Mouse (Mus musculus): ENCODE measurements at regions not wholly inside any gene's neighbourhood (a gene's known extent, or its start where the extent isn't known, plus 50 kb on each side); places are given as distances from the start of the nearest gene placed in this dataset.

- DNase-seq: no peak
Measured at GRCm38 (mm10) chr15:62229491-62230283, 1306.9 kb upstream of the A1bg start.

DNA sequence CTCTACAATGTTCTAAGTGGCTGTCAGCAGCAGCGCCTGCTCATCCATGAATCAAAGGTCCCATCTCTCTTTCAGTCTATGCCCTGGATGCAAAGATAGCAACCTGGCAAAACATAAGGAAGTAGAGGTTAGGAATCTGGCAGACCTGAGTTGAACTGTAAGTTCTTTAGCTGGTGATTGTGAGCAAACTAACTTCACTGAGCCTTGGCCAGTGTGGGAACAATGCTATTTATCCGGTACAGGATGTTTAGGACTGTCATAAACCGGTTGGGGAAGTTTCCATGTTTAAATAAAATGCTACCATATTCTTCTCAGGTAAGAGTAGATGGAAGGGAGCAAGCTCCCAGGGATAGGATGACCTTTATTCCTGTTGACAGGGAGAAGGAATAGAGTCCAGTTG is 1306.2 kb upstream of the A1bg start:
- no peak for DNase-seq

GRCm38 (mm10) chr15:62224798-62225197 is 1302.0 kb upstream of the A1bg start:
- DNase-seq: no peak

DNA sequence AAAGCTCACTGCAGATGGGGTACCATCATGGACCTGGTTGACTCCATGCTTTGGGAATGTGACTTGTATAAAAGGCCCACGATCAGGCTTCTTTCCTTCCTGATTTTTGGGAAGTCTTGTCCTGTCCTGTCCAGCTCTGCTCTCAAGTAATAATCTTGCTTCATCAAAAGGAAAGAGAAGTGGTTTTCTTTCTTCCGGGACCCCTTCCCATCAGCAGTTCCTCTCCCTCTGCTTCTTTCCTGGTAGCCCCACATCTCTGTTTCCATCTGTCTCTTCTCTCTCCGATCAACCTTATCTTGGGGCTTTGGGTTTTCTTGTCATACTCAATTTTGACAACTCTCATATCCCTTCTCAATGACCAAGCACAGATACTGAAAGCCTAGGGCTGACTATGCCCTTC is 1301.4 kb upstream of the A1bg start:
- no peak for DNase-seq

- DNase-seq: no peak
Measured at GRCm38 (mm10) chr15:62223156-62223840, 1300.5 kb upstream of the A1bg start.

DNA sequence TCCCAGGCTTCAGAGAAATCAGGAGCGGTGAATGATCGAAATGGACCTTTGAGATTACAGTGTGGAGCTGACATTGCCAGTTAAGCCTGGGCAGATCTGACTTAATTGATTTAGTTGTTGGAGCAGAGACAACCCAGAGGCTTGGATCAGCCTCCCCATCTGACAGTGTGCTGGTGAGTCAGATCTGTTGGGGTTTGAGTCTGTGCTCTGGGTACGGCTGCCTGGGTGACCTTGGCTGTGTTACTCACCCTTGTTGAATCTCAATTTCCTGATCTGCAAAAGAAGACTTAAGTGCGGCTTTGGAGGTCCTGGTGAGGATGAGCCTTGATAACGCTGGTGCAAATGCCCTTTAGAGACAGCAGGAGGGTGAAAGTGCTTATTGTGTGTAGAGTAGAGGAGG is 1299.9 kb upstream of the A1bg start:
- no peak for DNase-seq

GRCm38 (mm10) chr15:62222201-62222600 is 1299.4 kb upstream of the A1bg start:
- DNase-seq: no peak

DNA sequence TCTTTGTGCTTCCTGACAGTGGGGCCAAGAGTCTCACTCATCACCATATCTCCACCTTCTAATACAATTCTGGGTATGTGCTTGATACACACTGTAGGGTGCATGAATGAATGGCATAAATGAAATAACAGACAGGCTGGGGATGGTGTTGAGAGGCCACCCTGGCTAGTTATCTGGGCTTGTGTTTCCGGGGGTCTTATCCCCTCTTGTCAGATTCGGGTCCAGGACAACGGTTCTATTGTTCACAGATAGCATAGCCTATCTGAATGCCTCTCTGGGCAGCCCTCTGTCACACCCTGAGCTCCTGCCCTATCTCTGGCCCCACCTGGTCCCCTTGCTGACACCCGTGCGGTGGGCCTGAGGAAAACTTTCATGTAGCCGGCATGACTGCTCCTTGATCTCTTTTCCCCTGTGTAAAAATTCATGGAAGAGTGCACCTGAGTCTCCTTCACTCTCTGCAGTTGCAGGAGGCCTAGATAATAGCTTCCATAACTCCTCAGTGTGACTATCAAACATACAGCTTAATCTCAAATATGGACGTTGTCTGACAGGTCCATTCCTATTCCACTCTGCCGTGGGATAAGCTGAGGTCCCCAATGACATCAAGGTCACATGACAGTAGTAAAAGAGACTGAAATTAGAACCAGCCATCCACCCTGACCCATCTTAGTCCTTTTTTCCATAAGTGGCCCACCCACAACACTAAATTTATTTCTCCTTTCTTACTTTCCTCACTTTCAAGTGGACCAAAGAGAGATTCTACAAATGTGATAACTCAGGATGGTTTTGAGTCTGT is 1298.4 kb upstream of the A1bg start:
- DNase-seq: no peak

- DNase-seq: no peak
Measured at GRCm38 (mm10) chr15:62220620-62221019, 1297.8 kb upstream of the A1bg start.

DNA sequence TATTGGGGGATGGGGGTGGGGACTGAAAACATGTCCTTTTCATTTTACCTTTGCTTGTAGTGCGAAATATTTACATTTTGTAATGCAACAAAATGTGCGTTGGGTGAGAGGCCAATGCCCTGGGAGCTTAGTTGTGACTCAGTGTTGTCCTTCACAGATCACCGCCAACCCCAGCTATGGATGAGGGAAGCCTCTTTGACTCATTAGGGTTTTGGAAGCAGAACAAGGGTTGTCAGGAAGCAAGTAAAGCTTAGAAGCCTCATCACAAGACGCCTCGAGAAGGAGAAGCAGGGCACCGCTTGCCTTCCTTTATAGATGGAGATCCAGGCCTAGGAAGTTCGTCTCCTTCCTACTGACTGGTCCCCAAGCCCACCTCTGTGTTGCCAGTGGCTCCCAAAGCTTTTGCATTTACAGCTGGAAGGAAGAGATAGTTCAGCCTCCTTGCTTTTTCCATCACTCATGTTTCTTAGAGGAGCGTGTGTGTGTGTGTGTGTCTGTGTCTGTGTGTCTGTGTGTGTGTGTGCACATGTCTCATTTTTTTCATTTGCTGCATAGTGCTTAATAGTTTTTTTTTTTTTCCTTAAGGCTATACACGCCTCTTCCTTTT is 1297.2 kb upstream of the A1bg start:
- DNase-seq: no peak

DNA sequence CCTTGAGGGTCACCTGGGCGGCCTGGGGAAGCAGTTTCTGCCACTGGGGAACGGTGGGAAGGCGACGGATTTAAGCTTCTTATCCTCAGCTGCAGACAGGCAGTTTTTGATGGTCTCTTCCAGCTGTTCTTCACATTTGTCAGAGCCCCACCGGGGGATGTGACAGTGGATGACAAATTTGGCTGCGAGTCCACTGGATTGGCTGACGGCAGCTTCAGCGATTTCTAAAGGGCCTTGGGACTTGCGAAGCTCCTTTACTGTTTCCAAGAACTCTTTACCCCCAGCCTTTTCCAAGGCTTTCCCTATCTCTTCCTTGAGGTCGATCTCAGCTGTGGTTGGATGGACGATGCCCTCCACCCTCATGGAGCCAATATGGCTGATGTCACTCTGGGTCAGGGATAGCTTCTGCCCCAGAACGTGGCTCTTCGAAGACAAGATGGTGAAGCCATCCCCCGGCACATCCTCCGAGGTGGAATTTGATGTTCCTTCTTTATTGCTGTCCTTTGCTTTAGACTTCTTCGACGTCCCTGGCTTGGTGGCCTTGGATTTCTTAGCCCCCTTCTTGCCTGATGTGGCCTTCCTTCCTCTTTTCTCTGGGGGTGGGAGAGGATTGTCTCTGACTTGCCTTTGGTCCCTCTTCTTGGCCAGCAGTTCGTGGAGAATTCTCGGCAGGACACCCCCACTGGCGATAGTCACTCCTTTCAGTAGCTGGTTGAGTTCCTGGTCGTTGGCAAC is 1295.7 kb upstream of the A1bg start:
- DNase-seq: no peak

GRCm38 (mm10) chr15:62216688-62217477 is 1294.1 kb upstream of the A1bg start:
- no peak for DNase-seq

DNA sequence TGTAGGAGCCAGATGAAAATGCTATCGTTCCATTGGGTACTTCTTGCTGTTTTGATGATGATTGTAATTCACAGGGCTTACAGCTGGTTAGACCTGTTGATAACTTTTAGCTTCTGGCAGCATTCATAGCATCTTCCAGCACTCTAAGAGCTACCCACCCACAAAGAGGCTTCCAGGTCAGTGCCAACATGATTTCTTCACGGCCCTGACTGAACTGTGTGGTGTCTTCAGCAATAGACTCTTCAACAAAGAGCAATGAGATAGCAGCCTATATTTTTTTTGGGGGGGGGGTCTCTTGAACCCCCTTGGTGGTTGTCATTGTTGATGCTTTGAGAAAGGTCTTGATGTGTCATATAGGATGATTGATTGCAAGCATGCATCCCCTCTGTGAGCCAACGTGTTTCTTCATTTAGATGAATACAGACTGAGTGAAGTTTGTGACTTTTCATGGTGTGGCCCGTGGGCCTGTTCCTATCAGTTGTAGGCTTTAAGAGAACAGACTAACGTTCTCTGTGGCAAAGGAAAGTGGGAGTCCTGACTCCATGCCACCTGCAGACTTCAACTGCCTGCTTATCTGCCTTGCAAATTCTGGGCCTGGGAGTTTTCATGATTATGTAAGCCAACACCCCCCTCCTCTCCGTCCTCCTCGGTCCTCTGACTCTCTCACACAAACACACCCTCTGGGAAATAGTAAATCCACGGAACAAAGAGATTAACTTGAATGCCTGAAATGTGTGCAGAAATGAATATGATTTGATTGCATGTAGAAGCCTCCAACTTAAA is 1293.0 kb upstream of the A1bg start:
- no peak for DNase-seq

DNA sequence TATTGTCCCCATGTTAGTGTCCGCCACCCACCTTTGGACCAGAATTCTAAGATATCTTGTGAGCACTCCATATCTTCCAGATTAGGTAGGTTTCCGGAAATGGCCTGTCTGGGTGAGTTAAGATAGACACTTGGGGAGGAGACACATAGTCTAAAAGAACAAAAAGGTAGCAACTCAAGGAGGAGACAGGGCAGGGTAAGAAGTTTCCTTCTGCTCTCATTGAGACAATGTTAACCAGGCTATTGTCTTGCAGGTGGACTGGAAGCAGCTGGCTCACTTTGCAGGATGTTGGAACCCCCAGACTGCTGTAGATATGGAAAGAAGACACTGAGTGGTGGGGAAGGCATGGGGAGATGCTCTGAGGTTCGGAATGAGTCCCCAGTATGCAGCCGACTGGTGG is 1291.5 kb upstream of the A1bg start:
- no peak for DNase-seq

DNA sequence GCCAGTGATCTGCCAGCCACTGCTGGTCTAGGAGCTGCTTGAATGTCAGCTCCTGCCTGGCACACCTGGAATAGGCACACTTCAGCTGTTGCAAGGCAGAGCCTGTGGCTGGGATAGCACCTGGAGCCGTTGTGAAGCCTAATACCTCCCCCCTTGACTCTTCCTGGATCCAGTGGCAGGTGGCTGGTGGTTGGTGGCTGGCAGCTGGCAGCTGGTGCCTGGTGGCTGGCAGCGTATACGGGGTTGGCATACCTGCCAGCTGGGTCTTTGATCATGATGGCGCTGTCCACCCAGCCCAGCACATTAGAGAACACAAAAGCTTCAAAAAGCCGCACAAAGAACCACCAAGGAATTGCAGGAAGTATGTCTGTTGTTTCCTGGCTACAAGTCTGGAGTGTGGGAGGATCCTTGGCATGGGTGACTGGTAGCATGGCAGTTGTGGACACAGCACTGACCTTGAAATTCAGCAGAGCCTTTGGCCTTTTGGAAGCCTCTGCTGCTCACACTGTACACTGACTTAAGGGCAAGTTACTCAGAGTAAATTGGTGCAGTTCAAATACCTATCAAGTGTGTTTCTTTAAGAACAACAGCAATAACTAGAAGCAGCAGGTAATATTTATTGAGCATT is 1289.6 kb upstream of the A1bg start:
- DNase-seq: no peak

DNA sequence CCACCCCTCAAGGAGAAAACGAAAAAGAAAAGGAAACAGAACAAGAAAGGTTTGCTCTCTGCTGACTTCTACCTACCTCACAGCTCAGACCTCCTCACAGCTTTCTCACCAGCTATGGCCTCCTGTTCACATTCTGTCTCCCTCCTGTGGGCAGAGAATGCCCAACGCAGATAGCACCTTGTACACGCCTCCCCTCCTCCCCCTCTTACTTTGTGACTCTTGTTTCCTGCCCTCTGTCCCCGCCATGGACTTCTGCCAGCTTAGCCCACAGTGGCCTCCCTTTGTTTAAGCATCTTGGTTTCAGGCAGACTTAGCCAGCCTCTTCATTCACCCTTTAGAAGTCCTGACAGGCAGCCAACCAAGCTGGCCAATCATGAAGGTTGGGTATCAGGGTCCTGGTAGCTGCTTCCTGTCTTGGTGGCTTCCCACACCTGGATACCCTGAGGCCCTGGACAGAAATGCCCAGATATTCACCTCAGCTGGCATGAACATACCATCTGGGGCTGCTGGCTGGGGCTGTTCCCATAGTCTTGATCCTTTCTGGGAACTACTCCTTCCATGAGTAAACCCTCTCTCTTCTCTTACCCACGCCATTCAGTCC is 1287.2 kb upstream of the A1bg start:
- no peak for DNase-seq

DNA sequence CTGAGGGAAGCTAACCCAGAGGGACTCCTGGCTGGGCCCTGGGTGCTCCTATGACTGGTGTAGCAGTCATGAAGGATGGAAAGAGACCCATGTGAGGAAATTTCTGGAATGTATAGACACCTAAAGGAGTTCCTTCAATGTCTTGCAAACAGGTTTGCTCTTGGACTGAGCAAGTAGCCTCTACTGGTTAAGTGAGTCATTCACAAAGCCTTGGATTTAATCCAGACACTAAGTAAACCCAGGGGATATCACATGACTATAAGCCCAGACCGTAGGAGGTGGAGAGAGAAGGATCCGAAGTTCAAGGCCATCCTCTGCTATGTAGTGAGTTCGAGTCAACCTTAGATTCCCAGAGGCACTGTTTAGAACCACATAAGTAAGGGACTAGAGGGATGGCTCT is 1286.5 kb upstream of the A1bg start:
- no peak for DNase-seq

- peak; percentile 62 for DNase-seq
Measured at GRCm38 (mm10) chr15:62206502-62206902, 1283.7 kb upstream of the A1bg start.

GRCm38 (mm10) chr15:62203951-62204905 is 1281.4 kb upstream of the A1bg start:
- no peak for DNase-seq

All from cerebellum, adult 9-11 months (tissue).